Mouse (Mus musculus): ENCODE results near the gene Pgr.

Pgr gene

GRCm38 (mm10) chr9:8899616-8900202 is at the start of gene Pgr:
Gene Pgr (plus strand): TSS chr9:8899833.
- peak; percentile 14 to 20 for DNase-seq (ENCODE audit: low spot score in 2 of 2)

GRCm38 (mm10) chr9:8857455-8857854 is 42.2 kb upstream of the Pgr start:
- no peak for DNase-seq (ENCODE audit: low spot score in 2 of 2)

GRCm38 (mm10) chr9:8868511-8868910 is 31.1 kb upstream of the Pgr start:
- DNase-seq (ENCODE audit: low spot score in 2 of 2), result no peak

GRCm38 (mm10) chr9:8895205-8895604 is 4.4 kb upstream of the Pgr start:
- DNase-seq (ENCODE audit: low spot score in 2 of 2), result no peak

- DNase-seq (ENCODE audit: low spot score in 2 of 2), result peak; percentile 9 to 15
Observed at GRCm38 (mm10) chr9:8900203-8901012, 775 bp downstream of the Pgr start.

- DNase-seq (ENCODE audit: low spot score in 2 of 2), result peak; percentile 6 to 27
Observed at GRCm38 (mm10) chr9:8901013-8901646, 1.5 kb downstream of the Pgr start.

GRCm38 (mm10) chr9:8901647-8902131 is 2.1 kb downstream of the Pgr start:
- peak; percentile 16 to 48 for DNase-seq (ENCODE audit: low spot score in 2 of 2)

- DNase-seq (ENCODE audit: low spot score in 2 of 2), result no peak
Observed at GRCm38 (mm10) chr9:8902277-8902676, 2.6 kb downstream of the Pgr start.

- DNase-seq (ENCODE audit: low spot score in 2 of 2), result no peak
Observed at GRCm38 (mm10) chr9:8927561-8927960, 27.9 kb downstream of the Pgr start.

- no peak for DNase-seq (ENCODE audit: low spot score in 2 of 2)
Observed at GRCm38 (mm10) chr9:8937753-8938152, 38.1 kb downstream of the Pgr start.

- no peak for DNase-seq (ENCODE audit: low spot score in 2 of 2)
Observed at GRCm38 (mm10) chr9:8953306-8953705, 53.7 kb downstream of the Pgr start.

GRCm38 (mm10) chr9:8964512-8965133 is 65.0 kb downstream of the Pgr start:
- DNase-seq (ENCODE audit: low spot score in 2 of 2), result peak in 1 of 2 experiments; percentile 16

- no peak for DNase-seq (ENCODE audit: low spot score in 2 of 2)
Observed at GRCm38 (mm10) chr9:8970240-8970639, 70.6 kb downstream of the Pgr start.

GRCm38 (mm10) chr9:8971491-8971890 is 71.9 kb downstream of the Pgr start, which contains the start of gene Gm16485:
Gene Gm16485 (plus strand): TSS chr9:8971791.
- no peak for DNase-seq (ENCODE audit: low spot score in 2 of 2)

- DNase-seq (ENCODE audit: low spot score in 2 of 2), result peak; percentile 11 to 24
Observed at GRCm38 (mm10) chr9:8977775-8978174, 78.1 kb downstream of the Pgr start.

GRCm38 (mm10) chr9:8982315-8982714 is 82.7 kb downstream of the Pgr start:
- DNase-seq (ENCODE audit: low spot score in 2 of 2), result no peak

- DNase-seq (ENCODE audit: low spot score in 2 of 2), result no peak
Observed at GRCm38 (mm10) chr9:8996494-8996893, 96.9 kb downstream of the Pgr start.

- DNase-seq (ENCODE audit: low spot score in 2 of 2), result no peak
Observed at GRCm38 (mm10) chr9:9001170-9001569, 101.5 kb downstream of the Pgr start.

- DNase-seq (ENCODE audit: low spot score in 2 of 2), result no peak
Observed at GRCm38 (mm10) chr9:9015108-9015507, 115.5 kb downstream of the Pgr start.
